Mouse (Mus musculus) small intestine, adult 2 months (tissue): Measurements from ENCODE around the gene Rps9.

Experiments
- CTCF ChIP-seq: fragments of 200-500 bp; IDR thresholded peaks from 2 replicates; pipeline ENCODE4 v1.5.1; 2012; ENCODE audit warnings: low read depth, mild to moderate bottlenecking, control low read depth, inconsistent platforms, low read length, moderate library complexity, mixed read lengths; ENCODE audit not compliant: insufficient replicate concordance, insufficient read length; ENCODE audit errors: extremely low read depth
- POLR2A ChIP-seq: fragments of 200-500 bp; IDR thresholded peaks from 2 replicates; pipeline ENCODE4 v1.6.1; 2012; ENCODE audit warnings: low read depth, mild to moderate bottlenecking, control low read depth, inconsistent platforms, low read length, moderate library complexity

DNA sequence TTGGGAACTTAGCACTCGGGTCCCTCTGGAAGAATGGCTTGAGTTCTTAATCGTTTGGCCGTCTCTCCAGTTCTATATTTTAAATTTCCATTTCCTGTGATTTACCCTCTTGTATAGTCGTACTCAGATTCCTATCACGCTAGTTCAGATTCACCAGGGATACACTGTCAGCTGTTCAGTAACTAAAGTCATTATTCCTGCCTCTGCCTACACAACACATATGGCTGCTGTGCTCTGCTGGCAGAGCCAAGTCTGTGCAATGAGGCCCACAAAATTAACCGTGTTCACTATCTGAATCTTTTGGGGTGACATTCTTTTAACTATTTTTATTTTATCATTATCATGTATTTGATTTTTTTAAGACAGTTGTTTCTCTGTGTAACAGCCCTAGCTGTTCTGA lies 5.3 kb upstream of the Rps9 start:
- TF ChIP-seq POLR2A (no peak), CTCF (no peak)
